Mouse (Mus musculus) urinary bladder, adult 18-20 months (tissue): ENCODE measurements around the gene Rxrb.
A peak's percentile ranks its signal among the peaks of the same experiment; 100 is the strongest.
"Not testable (repeated sequence)": the region's sequence is repeated elsewhere in the genome, so short reads cannot be mapped to it uniquely, and the experiment has no call there.

Source experiments
- DNase-seq, 2 experiments: peaks; one replicate each; pipeline ENCODE4 v3.0.0; 2022; ENCODE audit warnings: low spot score in 2 of 2, mixed read lengths in 2 of 2

The Rxrb gene

GRCm38 (mm10) chr17:34031465-34032173, at the start of gene Rxrb, which contains the start of gene Slc39a7:
TSS of gene Rxrb (plus strand) at chr17:34031812.
TSS of gene Slc39a7 (minus strand) at chr17:34031682.
- DNase-seq, result peak; percentile 97

- DNase-seq, result peak in 1 of 2 experiments; percentile 45
These were observed 49.5 kb upstream of the Rxrb start for GRCm38 (mm10) chr17:33982136-33982535.

- DNase-seq, result no peak
These were observed 39.6 kb upstream of the Rxrb start for GRCm38 (mm10) chr17:33991788-33992664.

- no peak for DNase-seq
These were observed 36.7 kb upstream of the Rxrb start for GRCm38 (mm10) chr17:33994959-33995358.

GRCm38 (mm10) chr17:33995651-33996050, 36.0 kb upstream of the Rxrb start:
- no peak for DNase-seq

GRCm38 (mm10) chr17:33997025-33997424, 34.6 kb upstream of the Rxrb start:
- DNase-seq, result not testable (repeated sequence)

GRCm38 (mm10) chr17:33998697-33999096, 32.9 kb upstream of the Rxrb start:
- DNase-seq, result not testable (repeated sequence)

GRCm38 (mm10) chr17:33999341-34000149, 32.1 kb upstream of the Rxrb start:
- DNase-seq, result no peak

- DNase-seq, result peak; percentile 90 to 91
These were observed 31.5 kb upstream of the Rxrb start, which contains the start of gene H2-K1 for GRCm38 (mm10) chr17:34000150-34000537. TSS of gene H2-K1 (minus strand) at chr17:34000347.

- DNase-seq, result not testable (repeated sequence)
These were observed 30.8 kb upstream of the Rxrb start for GRCm38 (mm10) chr17:34000796-34001195.

- DNase-seq, result no peak
These were observed 28.2 kb upstream of the Rxrb start for GRCm38 (mm10) chr17:34003426-34003825.

GRCm38 (mm10) chr17:34006570-34006969, 25.0 kb upstream of the Rxrb start:
- DNase-seq, result no peak

- no peak for DNase-seq
These were observed 21.5 kb upstream of the Rxrb start for GRCm38 (mm10) chr17:34010156-34010555.

- no peak for DNase-seq
These were observed 18.2 kb upstream of the Rxrb start for GRCm38 (mm10) chr17:34013436-34013835.

GRCm38 (mm10) chr17:34021539-34022413, 9.8 kb upstream of the Rxrb start:
- DNase-seq, result no peak

GRCm38 (mm10) chr17:34022414-34022783, 9.2 kb upstream of the Rxrb start:
- DNase-seq, result no peak

GRCm38 (mm10) chr17:34022987-34023386, 8.6 kb upstream of the Rxrb start:
- no peak for DNase-seq

GRCm38 (mm10) chr17:34023678-34024077, 7.9 kb upstream of the Rxrb start:
- DNase-seq, result no peak

- peak; percentile 78 to 89 for DNase-seq
These were observed 7.2 kb upstream of the Rxrb start, which contains the start of gene Ring1 for GRCm38 (mm10) chr17:34024317-34024821. TSS of gene Ring1 (minus strand) at chr17:34024680.
